Mouse (Mus musculus) limb, embryonic 12.5 days (tissue): ENCODE results near the gene Adck2. TPM values are rescaled to one million over a fixed set of nuclear protein-coding genes. Genes with fewer than 3 reads are reported as not detected.
A peak's percentile ranks its signal among the peaks of the same experiment; 100 is the strongest.

ENCODE experiments used
- ATAC-seq: fragments of 200-750 bp; cut with Nextera tagmentation; 2 replicates; pipeline ENCODE4 v1.8.0; 2017; ENCODE audit warnings: low read depth, moderate TSS enrichment; ENCODE audit not compliant: insufficient number of reproducible peaks, insufficient read depth, low FRiP score, low TSS enrichment
- H3K27ac ChIP-seq: fragments of 300-500 bp; sonication (generic); 2 replicates; pipeline ENCODE4 v1.5.1; 2016; ENCODE audit warnings: mild to moderate bottlenecking, moderate library complexity
- H3K27me3 ChIP-seq: fragments of 300-500 bp; sonication (generic); 2 replicates; pipeline ENCODE4 v1.6.1; 2016; ENCODE audit warnings: mild to moderate bottlenecking, moderate library complexity
- H3K36me3 ChIP-seq: fragments of 300-500 bp; sonication (generic); 2 replicates; pipeline ENCODE4 v1.6.1; 2016; ENCODE audit warnings: mild to moderate bottlenecking, moderate library complexity
- H3K4me1 ChIP-seq: fragments of 300-500 bp; sonication (generic); replicated peaks from 2 replicates; pipeline ENCODE4 v1.6.1; 2016
- H3K4me2 ChIP-seq: fragments of 300-500 bp; sonication (generic); 2 replicates; pipeline ENCODE4 v1.6.1; 2016; ENCODE audit warnings: mild to moderate bottlenecking, moderate library complexity
- H3K4me3 ChIP-seq: fragments of 300-500 bp; sonication (generic); replicated peaks from 2 replicates; pipeline ENCODE4 v1.5.1; 2016; ENCODE audit warnings: mild to moderate bottlenecking
- H3K9ac ChIP-seq: fragments of 300-500 bp; sonication (generic); replicated peaks from 2 replicates; pipeline ENCODE4 v1.6.1; 2016; ENCODE audit warnings: mild to moderate bottlenecking, moderate library complexity
- H3K9me3 ChIP-seq: fragments of 300-500 bp; sonication (generic); 2 replicates; pipeline ENCODE4 v1.6.1; 2016; ENCODE audit warnings: mild to moderate bottlenecking, moderate library complexity
- WGBS: fragments of 180-500 bp; shearing (Covaris S2); methylation state at CpG from one replicate; pipeline ENCODE4 v1.1.7; 2016; 5-methylcytosine and 5-hydroxymethylcytosine counted together
- polyA plus RNA-seq: library from polyadenylated mRNA; unstranded; fragments of >200 nt; fragmentation: Nextera tagmentation; extraction: Ambion mirVana; gene quantifications from 2 replicates; pipeline ENCODE4 v1.2.1, GENCODE M21; 2016

The Adck2 gene
- polyA plus RNA-seq, 1 experiment from 2014 or later, result 31.4 TPM

- Histone ChIP-seq H3K27me3 (no peaks in the 10 kb centered on the region), H3K4me2 (peak overlapping the region; percentile 41), H3K9ac (no peak overlapping the region), H3K4me3 (no peak overlapping the region), H3K36me3 (no peaks in the 10 kb centered on the region; the same call in 1 of the 2 replicates), H3K27ac (peak overlapping the region; percentile 89), H3K9me3 (no peaks in the 10 kb centered on the region), H3K4me1 (peaks cover 69% of the 10 kb centered on the region)
- ATAC-seq, result peak; percentile 86
- WGBS, result 12% methylated on average over 15 of the region's 15 CpGs
Observed at GRCm38 (mm10) chr6:39542631-39543597, 30.8 kb upstream of the Adck2 start.

DNA sequence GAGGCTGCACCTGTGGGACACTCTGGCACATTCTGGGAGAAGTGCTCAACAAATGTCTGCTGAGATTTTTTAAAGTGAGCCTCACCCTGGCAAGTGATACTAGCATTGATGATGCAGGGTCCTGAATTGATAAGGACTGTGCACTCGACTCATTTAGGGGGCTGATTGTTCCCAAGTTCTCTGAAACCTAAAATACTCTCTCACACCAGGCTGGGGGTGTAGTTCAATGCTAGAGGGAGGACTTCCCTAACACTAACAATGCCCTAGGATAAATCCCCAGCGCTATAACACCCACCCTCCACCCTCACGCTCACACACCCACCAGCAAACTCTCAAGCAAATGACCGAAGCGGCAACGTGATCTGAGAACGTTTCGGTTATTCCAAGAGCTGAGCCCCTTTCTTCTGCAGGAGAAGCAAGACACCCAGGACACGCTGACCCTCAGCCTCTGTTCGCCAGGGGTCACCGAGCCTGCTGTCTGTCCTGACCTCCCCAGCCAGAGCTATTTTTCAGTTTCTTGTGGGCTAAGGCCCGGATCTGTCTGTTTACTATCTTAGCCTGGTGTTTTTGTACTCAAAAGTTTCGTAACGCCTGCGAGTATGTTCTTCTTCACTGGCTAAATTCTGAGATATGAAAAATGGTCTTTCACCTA lies 29.8 kb upstream of the Adck2 start:
- Histone ChIP-seq H3K4me1 (peaks cover 59% of the 10 kb centered on the region), H3K9me3 (no peaks in the 10 kb centered on the region), H3K27me3 (no peaks in the 10 kb centered on the region), H3K36me3 (peaks cover under 1% of the 10 kb centered on the region; the same call in 1 of the 2 replicates), H3K4me3 (no peak overlapping the region), H3K9ac (no peak overlapping the region), H3K27ac (peak overlapping the region; percentile 89), H3K4me2 (peak overlapping the region; percentile 41; the same call in 1 of the 2 replicates)
- 43% methylated on average over 15 of the region's 15 CpGs for WGBS
- no peak; the same call in 1 of the 2 replicates for ATAC-seq

DNA sequence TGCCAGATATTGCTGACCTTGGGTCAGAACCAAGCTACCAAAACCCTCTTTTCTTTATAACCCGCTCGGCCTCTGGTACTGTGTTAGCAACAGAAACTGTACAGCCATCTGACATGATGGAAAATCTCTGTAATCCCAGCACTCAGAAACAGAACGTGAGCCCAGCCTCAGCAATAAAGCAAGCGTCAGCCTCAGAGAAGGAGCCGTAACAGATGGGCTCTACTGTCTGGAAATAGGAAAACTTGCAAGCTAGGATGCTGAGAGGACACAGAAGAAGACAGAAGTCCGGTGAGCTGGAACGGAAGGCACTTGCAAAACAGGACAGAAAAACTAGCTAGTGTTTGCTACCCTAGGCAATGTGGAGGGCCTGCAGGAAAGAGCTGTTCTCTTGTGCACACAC lies 28.2 kb upstream of the Adck2 start:
- 78% methylated on average over 7 of the region's 7 CpGs for WGBS
- Histone ChIP-seq H3K27ac (peak overlapping the region; percentile 89), H3K9me3 (no peaks in the 10 kb centered on the region), H3K36me3 (peaks cover 5% of the 10 kb centered on the region; the same call in 1 of the 2 replicates), H3K9ac (no peak overlapping the region), H3K4me1 (peaks cover 43% of the 10 kb centered on the region), H3K4me2 (no peak overlapping the region), H3K4me3 (no peak overlapping the region), H3K27me3 (no peaks in the 10 kb centered on the region)
- no peak for ATAC-seq

- no peak overlapping the region for H3K27ac ChIP-seq
- no peaks in the 10 kb centered on the region for H3K9me3 ChIP-seq
- H3K36me3 ChIP-seq, result peaks cover 13% of the 10 kb centered on the region; the same call in 1 of the 2 replicates
- H3K4me2 ChIP-seq, result no peak overlapping the region
- no peak overlapping the region for H3K9ac ChIP-seq
- H3K4me1 ChIP-seq, result peaks cover 32% of the 10 kb centered on the region
- ATAC-seq, result no peak
- no peak overlapping the region for H3K4me3 ChIP-seq
- WGBS, result 73% methylated on average over 5 of the region's 5 CpGs
- no peaks in the 10 kb centered on the region for H3K27me3 ChIP-seq
Observed at GRCm38 (mm10) chr6:39548030-39548429, 25.6 kb upstream of the Adck2 start.

GRCm38 (mm10) chr6:39551981-39552636 lies 21.6 kb upstream of the Adck2 start:
- 68% methylated on average over 8 of the region's 8 CpGs for WGBS
- Histone ChIP-seq H3K4me3 (no peak overlapping the region), H3K27ac (no peak overlapping the region), H3K9me3 (no peaks in the 10 kb centered on the region), H3K9ac (no peak overlapping the region), H3K4me2 (no peak overlapping the region), H3K4me1 (peaks cover 21% of the 10 kb centered on the region), H3K36me3 (peaks cover 26% of the 10 kb centered on the region), H3K27me3 (no peaks in the 10 kb centered on the region)
- ATAC-seq, result no peak

- no peak for ATAC-seq
- no peak overlapping the region for H3K9ac ChIP-seq
- peaks cover 22% of the 10 kb centered on the region for H3K36me3 ChIP-seq
- peak overlapping the region; percentile 78 for H3K4me2 ChIP-seq
- no peak overlapping the region for H3K27ac ChIP-seq
- H3K9me3 ChIP-seq, result no peaks in the 10 kb centered on the region
- WGBS, result 83% methylated on average over 12 of the region's 12 CpGs
- no peaks in the 10 kb centered on the region for H3K27me3 ChIP-seq
- H3K4me1 ChIP-seq, result peaks cover 40% of the 10 kb centered on the region
- peak overlapping the region; percentile 93; the same call in 1 of the 2 replicates for H3K4me3 ChIP-seq
Observed at GRCm38 (mm10) chr6:39554888-39555647, 18.6 kb upstream of the Adck2 start.

DNA sequence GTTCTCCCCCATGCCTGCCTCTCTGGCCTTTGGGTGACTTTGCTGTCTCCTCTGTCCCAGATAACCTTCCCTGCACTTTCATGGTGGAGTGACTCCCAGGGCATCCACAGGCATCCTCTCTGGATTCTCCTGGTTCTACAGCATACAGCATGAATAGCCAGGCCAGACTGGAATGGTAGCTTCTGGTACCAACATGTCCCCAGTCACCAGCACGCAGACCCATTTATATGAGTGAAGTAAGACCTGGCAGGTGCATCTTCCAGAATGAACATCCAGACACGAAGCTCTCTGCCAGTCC lies 18.1 kb upstream of the Adck2 start:
- Histone ChIP-seq H3K4me1 (peaks cover 40% of the 10 kb centered on the region), H3K9me3 (no peaks in the 10 kb centered on the region), H3K4me3 (peak overlapping the region; percentile 93), H3K4me2 (peak overlapping the region; percentile 78), H3K36me3 (peaks cover 22% of the 10 kb centered on the region), H3K27ac (no peak overlapping the region), H3K9ac (no peak overlapping the region), H3K27me3 (no peaks in the 10 kb centered on the region)
- 72% methylated on average over 2 of the region's 2 CpGs for WGBS
- ATAC-seq, result no peak

GRCm38 (mm10) chr6:39556900-39557659 lies 16.6 kb upstream of the Adck2 start:
- Histone ChIP-seq H3K4me2 (peak overlapping the region; percentile 78), H3K36me3 (peaks cover 13% of the 10 kb centered on the region), H3K27ac (peak overlapping the region; percentile 97), H3K4me3 (peak overlapping the region; percentile 93), H3K27me3 (no peaks in the 10 kb centered on the region), H3K9me3 (no peaks in the 10 kb centered on the region), H3K9ac (peak overlapping the region; percentile 94), H3K4me1 (peaks cover 38% of the 10 kb centered on the region)
- peak; percentile 54 for ATAC-seq
- under 1% methylated on average over 46 of the region's 54 CpGs for WGBS

- ATAC-seq, result peak; percentile 93
- no peaks in the 10 kb centered on the region for H3K27me3 ChIP-seq
- peaks cover 35% of the 10 kb centered on the region for H3K4me1 ChIP-seq
- 1% methylated on average over 49 of the region's 50 CpGs for WGBS
- H3K9me3 ChIP-seq, result no peaks in the 10 kb centered on the region
- peak within 1 kb of the TSS; percentile 94 for H3K9ac ChIP-seq
- H3K4me2 ChIP-seq, result peak within 1 kb of the TSS; percentile 78
- H3K36me3 ChIP-seq, result peaks cover 13% of the 10 kb centered on the region
- H3K27ac ChIP-seq, result peak within 1 kb of the TSS; percentile 97
- H3K4me3 ChIP-seq, result peak within 1 kb of the TSS; percentile 93
Observed at GRCm38 (mm10) chr6:39557723-39558261, 15.9 kb upstream of the Adck2 start, which contains the start of gene Dennd2a. Dennd2a (minus strand) TSS chr6:39557867.
